Mouse (Mus musculus): ENCODE results near the gene Gm4305. TPM values are rescaled to one million over a fixed set of nuclear protein-coding genes. Genes with fewer than 3 reads are reported as not detected.
"Not testable (repeated sequence)": the region's sequence is repeated elsewhere in the genome, so short reads cannot be mapped to it uniquely, and the experiment has no call there.

The Gm4305 gene
- total RNA-seq (2015; ENCODE audit: low replicate concordance) (not detected in 2 replicates), total RNA-seq (2017; ENCODE audit: low replicate concordance) (not detected in 2 replicates)

GRCm38 (mm10) chr10:100350793-100351192 lies at the start of gene Gm4305:
Gm4305 (plus strand) TSS chr10:100351093.
- ATAC-seq (replicated peaks; ENCODE audit: low FRiP score, poor library complexity, severe bottlenecking): not testable (repeated sequence)

DNA sequence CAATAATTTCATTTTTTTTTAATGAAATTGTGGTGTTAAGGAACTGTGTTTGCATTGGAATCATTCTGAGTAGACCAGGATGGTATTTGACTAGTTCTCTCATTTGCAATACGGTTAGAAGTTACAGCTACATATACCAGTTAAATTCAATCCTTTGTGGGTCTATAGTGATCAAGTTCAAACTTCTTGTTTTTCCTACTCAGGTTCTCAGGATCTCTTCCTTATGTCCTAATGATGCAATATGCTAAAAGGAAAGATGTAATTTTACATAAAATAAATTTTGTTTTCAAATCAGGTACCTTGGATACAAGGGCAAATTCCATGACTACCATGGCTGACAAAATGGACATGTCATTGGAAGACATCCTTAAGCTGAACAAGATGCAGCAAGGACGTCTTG lies 15.5 kb upstream of the Gm4305 start, which contains the start of gene Gm4301:
TSS of gene Gm4301 (plus strand) at position 301 of the 400 bp plus-strand sequence.
- not testable (repeated sequence) for ATAC-seq (replicated peaks; ENCODE audit: low FRiP score, poor library complexity, severe bottlenecking)

DNA sequence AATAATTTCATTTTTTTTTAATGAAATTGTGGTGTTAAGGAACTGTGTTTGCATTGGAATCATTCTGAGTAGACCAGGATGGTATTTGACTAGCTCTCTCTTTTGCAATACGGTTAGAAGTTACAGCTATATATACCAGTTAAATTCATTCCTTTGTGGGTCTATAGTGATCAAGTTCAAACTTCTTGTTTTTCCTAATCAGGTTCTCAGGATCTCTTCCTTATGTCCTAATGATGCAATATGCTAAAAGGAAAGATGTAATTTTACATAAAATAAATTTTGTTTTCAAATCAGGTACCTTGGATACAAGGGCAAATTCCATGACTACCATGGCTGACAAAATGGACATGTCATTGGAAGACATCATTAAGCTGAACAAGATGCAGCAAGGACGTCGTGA lies 10.4 kb upstream of the Gm4305 start, which contains the start of gene Gm4302:
TSS of gene Gm4302 (plus strand) at position 301 of the 400 bp plus-strand sequence.
- ATAC-seq (replicated peaks; ENCODE audit: low FRiP score, poor library complexity, severe bottlenecking): not testable (repeated sequence)

GRCm38 (mm10) chr10:100345672-100346071 lies 5.2 kb upstream of the Gm4305 start, which contains the start of gene Gm4303:
Gm4303 (plus strand) TSS chr10:100345972.
- ATAC-seq (replicated peaks; ENCODE audit: low FRiP score, poor library complexity, severe bottlenecking): not testable (repeated sequence)

GRCm38 (mm10) chr10:100356841-100357240 lies 5.9 kb downstream of the Gm4305 start:
- ATAC-seq (replicated peaks; ENCODE audit: low FRiP score, poor library complexity, severe bottlenecking): not testable (repeated sequence)

- not testable (repeated sequence) for ATAC-seq (replicated peaks; ENCODE audit: low FRiP score, poor library complexity, severe bottlenecking)
Measured at GRCm38 (mm10) chr10:100361038-100361437, 10.1 kb downstream of the Gm4305 start, which contains the start of gene Gm4307. Gm4307 (plus strand) TSS chr10:100361338.

DNA sequence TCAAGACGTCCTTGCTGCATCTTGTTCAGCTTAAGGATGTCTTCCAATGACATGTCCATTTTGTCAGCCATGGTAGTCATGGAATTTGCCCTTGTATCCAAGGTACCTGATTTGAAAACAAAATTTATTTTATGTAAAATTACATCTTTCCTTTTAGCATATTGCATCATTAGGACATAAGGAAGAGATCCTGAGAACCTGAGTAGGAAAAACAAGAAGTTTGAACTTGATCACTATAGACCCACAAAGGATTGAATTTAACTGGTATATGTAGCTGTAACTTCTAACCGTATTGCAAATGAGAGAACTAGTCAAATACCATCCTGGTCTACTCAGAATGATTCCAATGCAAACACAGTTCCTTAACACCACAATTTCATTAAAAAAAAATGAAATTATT lies 31.6 kb downstream of the Gm4305 start, which contains the start of gene Gm4312:
TSS of gene Gm4312 (minus strand) at position 101 of the 400 bp plus-strand sequence.
- ATAC-seq (replicated peaks; ENCODE audit: low FRiP score, poor library complexity, severe bottlenecking): not testable (repeated sequence)

Other genes starting within 250 kb of the Gm4305 start
- not detected in 2 replicates for gene Gm4301, start 15.4 kb upstream of the Gm4305 start, total RNA-seq (2015; ENCODE audit: low replicate concordance)
- not detected in 2 replicates for gene Gm4301, start 15.4 kb upstream of the Gm4305 start, total RNA-seq (2017; ENCODE audit: low replicate concordance)
- not detected in 2 replicates for gene Gm4302, start 10.3 kb upstream of the Gm4305 start, total RNA-seq (2015; ENCODE audit: low replicate concordance)
- not detected in 2 replicates for gene Gm4302, start 10.3 kb upstream of the Gm4305 start, total RNA-seq (2017; ENCODE audit: low replicate concordance)
- not detected in 2 replicates for gene Gm4303, start 5.1 kb upstream of the Gm4305 start, total RNA-seq (2015; ENCODE audit: low replicate concordance)
- gene Gm4303, start 5.1 kb upstream of the Gm4305 start, total RNA-seq (2017; ENCODE audit: low replicate concordance): not detected in 2 replicates
- gene Gm4307, start 10.2 kb downstream of the Gm4305 start, total RNA-seq (2015; ENCODE audit: low replicate concordance): not detected in 2 replicates
- gene Gm4307, start 10.2 kb downstream of the Gm4305 start, total RNA-seq (2017; ENCODE audit: low replicate concordance): not detected in 2 replicates
- gene Gm4312, start 31.5 kb downstream of the Gm4305 start, total RNA-seq (2015; ENCODE audit: low replicate concordance): not detected in 2 replicates
- not detected in 2 replicates for gene Gm4312, start 31.5 kb downstream of the Gm4305 start, total RNA-seq (2017; ENCODE audit: low replicate concordance)
- 7.3 and 10.2 TPM in 2 replicates for gene Tmtc3, start 136.3 kb downstream of the Gm4305 start, total RNA-seq (2015; ENCODE audit: low replicate concordance)
- gene Tmtc3, start 136.3 kb downstream of the Gm4305 start, total RNA-seq (2017; ENCODE audit: low replicate concordance): 3.6 and 4.0 TPM in 2 replicates
- gene Cep290, start 136.5 kb downstream of the Gm4305 start, total RNA-seq (2015; ENCODE audit: low replicate concordance): 8.8 and 15.5 TPM in 2 replicates
- gene Cep290, start 136.5 kb downstream of the Gm4305 start, total RNA-seq (2017; ENCODE audit: low replicate concordance): 22.6 and 63.6 TPM in 2 replicates
- 11.5 and 13.1 TPM in 2 replicates for gene 4930430F08Rik, start 239.3 kb downstream of the Gm4305 start, total RNA-seq (2015; ENCODE audit: low replicate concordance)
- gene 4930430F08Rik, start 239.3 kb downstream of the Gm4305 start, total RNA-seq (2017; ENCODE audit: low replicate concordance): 30.2 and 31.0 TPM in 2 replicates
- gene 1700017N19Rik, start 239.4 kb downstream of the Gm4305 start, total RNA-seq (2015; ENCODE audit: low replicate concordance): not detected in 2 replicates
- 0.84 TPM in 1 of 2 replicates, not detected in the other for gene 1700017N19Rik, start 239.4 kb downstream of the Gm4305 start, total RNA-seq (2017; ENCODE audit: low replicate concordance)

Data from erythroblast, adult 5-6 weeks (primary cell).